Mouse (Mus musculus) testis, adult 2 months (tissue): ENCODE data around the gene Scn5a.

Experiments
- CTCF ChIP-seq: fragments of 200-500 bp; IDR thresholded peaks from 2 replicates; pipeline ENCODE4 v1.5.1; 2012; ENCODE audit warnings: low read depth, mild to moderate bottlenecking, inconsistent platforms, low read length, moderate library complexity; ENCODE audit not compliant: control insufficient read depth, insufficient read depth, insufficient replicate concordance
- POLR2A ChIP-seq: fragments of 200-500 bp; IDR thresholded peaks from 2 replicates; pipeline ENCODE4 v1.6.1; 2012; ENCODE audit warnings: low read depth, mild to moderate bottlenecking, inconsistent platforms, low read length, moderate library complexity; ENCODE audit not compliant: control insufficient read depth

DNA sequence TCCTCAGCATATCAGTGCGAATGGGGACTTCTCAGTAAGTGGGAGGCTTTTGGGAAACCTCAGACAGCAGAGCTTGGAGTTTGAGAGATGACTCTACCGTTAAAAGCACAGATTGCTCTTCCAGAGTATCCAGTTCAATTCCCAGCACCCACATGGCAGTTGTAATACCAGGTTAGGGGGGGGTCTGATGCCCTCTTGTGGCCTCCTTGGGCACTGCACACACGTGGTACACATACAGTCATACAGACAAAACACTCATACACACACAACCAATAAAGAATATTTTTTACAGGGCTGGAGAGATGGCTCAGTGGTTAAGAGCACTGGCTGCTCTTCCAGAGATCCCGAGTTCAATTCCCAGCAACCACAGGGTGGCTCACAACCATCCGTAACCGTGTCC, 54.3 kb downstream of the Scn5a start:
- TF ChIP-seq POLR2A (no peak), CTCF (peak; percentile 58; the same call in 1 of the 2 replicates)
